Mouse (Mus musculus): ENCODE results near the gene Chst3. TPM values are rescaled to one million over a fixed set of nuclear protein-coding genes. Genes with fewer than 3 reads are reported as not detected.
"Not testable (repeated sequence)": the region's sequence is repeated elsewhere in the genome, so short reads cannot be mapped to it uniquely, and the experiment has no call there.

Gene Chst3
- polyA plus RNA-seq, 1 experiment from 2014 or later = 1.0 TPM

DNA sequence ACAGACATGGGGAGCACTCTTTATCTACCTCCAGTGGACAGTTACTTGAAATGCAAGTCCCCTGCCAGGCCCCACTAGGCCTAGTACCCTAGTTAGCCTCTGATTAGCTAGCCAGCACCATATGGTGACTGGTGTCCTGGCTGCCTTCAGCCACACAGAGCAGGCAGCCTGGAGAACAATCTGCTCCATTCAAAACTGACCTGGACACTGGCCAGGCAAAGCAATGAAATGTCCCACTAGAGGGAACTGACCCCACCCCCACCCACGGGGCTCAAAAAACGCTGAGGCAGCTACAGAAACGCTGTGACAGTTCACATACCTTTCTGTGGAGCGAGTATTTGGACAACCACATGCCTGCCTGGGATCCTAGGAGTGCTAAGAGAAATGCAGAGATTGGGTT lies 24.0 kb downstream of the Chst3 start:
- ATAC-seq (ENCODE audit: low FRiP score, low TSS enrichment) = no peak
- H3K4me2 ChIP-seq (replicated peaks; ENCODE audit: low read depth, low read length) = no peak overlapping the region

DNA sequence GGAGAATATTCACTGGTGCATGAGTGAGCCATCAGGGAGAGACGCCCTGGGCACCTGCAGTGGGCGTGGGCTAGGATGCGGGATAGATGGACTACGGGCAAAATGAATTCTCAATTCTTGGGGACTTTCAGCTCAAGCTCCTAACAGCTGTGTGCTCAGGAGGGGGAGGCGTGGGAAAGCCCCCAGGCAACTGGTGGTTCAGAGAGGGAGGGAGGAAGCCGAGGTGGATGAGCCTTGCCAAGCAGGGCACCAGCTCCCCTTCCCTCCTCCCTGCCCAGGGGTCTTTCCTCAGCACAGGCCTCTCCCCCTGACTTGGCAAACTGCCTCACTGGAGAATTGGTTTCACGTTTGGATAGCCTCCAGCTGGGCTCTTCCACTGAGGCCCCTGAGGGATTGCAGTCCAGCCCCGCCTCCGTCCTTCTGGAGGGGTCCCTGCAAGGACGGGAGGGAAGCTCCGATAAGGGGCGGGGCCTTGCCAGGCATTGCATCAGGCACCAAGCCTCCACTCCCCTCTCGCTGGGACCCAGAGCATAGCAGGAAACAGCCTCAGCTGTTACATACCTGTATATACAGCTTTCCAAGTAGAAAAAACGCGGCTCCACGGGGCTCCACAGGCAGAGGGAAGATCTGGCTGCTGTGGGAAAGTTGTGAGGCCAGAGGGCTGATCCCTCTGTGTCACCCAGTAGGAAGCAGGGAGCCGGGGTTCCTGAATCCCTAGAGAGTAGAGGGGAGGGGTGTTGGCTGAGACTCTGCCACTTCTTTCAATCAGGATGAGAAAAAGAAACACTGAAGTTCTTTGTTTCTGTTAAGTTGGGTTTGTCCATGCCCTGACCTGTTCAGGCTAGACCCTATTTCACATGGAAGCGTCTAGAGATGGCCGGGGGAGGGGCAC lies 25.3 kb downstream of the Chst3 start:
- ATAC-seq (ENCODE audit: low FRiP score, low TSS enrichment) = peak; percentile 87
- WGBS = 10% methylated on average over 19 of the region's 19 CpGs
- Histone ChIP-seq H3K36me3 (ENCODE audit: control insufficient read depth, insufficient read depth, low read length) (no peaks in the 10 kb centered on the region), H3K27ac (ENCODE audit: low read depth, low read length) (peak overlapping the region; percentile 62), H3K4me2 (replicated peaks; ENCODE audit: low read depth, low read length) (peak overlapping the region; percentile 40), H3K27me3 (ENCODE audit: control insufficient read depth, insufficient read depth, low read length) (no peaks in the 10 kb centered on the region), H3K9me3 (ENCODE audit: control insufficient read depth, low read length) (no peaks in the 10 kb centered on the region), H3K4me3 (ENCODE audit: low read length) (no peak overlapping the region), H3K4me1 (ENCODE audit: control insufficient read depth, insufficient read depth, low read length) (peaks cover 28% of the 10 kb centered on the region), H3K9ac (ENCODE audit: low read depth, low read length) (peak overlapping the region; percentile 29; the same call in 1 of the 2 replicates)

More for the DNA sequence above, 24.0 kb downstream of the Chst3 start:
- H3K4me3 ChIP-seq (ENCODE audit: low read length) = no peak overlapping the region
- H3K36me3 ChIP-seq (ENCODE audit: control insufficient read depth, insufficient read depth, low read length) = no peaks in the 10 kb centered on the region
- H3K4me1 ChIP-seq (ENCODE audit: control insufficient read depth, insufficient read depth, low read length) = peaks cover 28% of the 10 kb centered on the region
- H3K27ac ChIP-seq (ENCODE audit: low read depth, low read length) = peak overlapping the region; percentile 48; the same call in 1 of the 2 replicates
- WGBS = 30% methylated on average over 4 of the region's 4 CpGs
- H3K27me3 ChIP-seq (ENCODE audit: control insufficient read depth, insufficient read depth, low read length) = no peaks in the 10 kb centered on the region
- H3K9ac ChIP-seq (ENCODE audit: low read depth, low read length) = no peak overlapping the region; the same call in 1 of the 2 replicates
- H3K9me3 ChIP-seq (ENCODE audit: control insufficient read depth, low read length) = no peaks in the 10 kb centered on the region

DNA sequence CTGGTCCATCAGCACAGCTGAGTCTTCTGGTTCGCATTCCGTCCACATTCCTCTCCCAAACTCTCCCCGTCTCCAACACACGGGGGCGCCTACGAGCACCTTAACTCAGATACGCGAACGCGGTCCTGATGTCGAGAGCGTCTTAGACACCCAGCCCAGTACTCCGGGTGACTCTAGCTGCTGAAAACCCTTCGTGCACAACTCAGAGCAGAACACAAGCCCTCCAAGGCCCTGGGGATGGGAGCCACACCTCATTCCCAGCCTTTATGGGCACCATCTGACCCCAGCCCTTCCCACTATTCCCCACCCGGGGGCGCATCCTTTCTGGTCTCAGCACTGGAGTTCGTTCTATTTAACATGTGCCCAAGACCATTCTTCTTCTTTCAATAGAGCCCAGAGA lies 27.3 kb downstream of the Chst3 start:
- H3K4me3 ChIP-seq (ENCODE audit: low read length) = peak overlapping the region; percentile 27
- no peaks in the 10 kb centered on the region for H3K27me3 ChIP-seq (ENCODE audit: control insufficient read depth, insufficient read depth, low read length)
- peak overlapping the region; percentile 42; the same call in 1 of the 2 replicates for H3K9ac ChIP-seq (ENCODE audit: low read depth, low read length)
- no peaks in the 10 kb centered on the region for H3K9me3 ChIP-seq (ENCODE audit: control insufficient read depth, low read length)
- H3K36me3 ChIP-seq (ENCODE audit: control insufficient read depth, insufficient read depth, low read length) = no peaks in the 10 kb centered on the region
- H3K4me1 ChIP-seq (ENCODE audit: control insufficient read depth, insufficient read depth, low read length) = peaks cover 28% of the 10 kb centered on the region
- WGBS = 1% methylated on average over 17 of the region's 17 CpGs
- ATAC-seq (ENCODE audit: low FRiP score, low TSS enrichment) = peak; percentile 45; the same call in 1 of the 2 replicates
- peak overlapping the region; percentile 64 for H3K4me2 ChIP-seq (replicated peaks; ENCODE audit: low read depth, low read length)
- H3K27ac ChIP-seq (ENCODE audit: low read depth, low read length) = no peak overlapping the region

DNA sequence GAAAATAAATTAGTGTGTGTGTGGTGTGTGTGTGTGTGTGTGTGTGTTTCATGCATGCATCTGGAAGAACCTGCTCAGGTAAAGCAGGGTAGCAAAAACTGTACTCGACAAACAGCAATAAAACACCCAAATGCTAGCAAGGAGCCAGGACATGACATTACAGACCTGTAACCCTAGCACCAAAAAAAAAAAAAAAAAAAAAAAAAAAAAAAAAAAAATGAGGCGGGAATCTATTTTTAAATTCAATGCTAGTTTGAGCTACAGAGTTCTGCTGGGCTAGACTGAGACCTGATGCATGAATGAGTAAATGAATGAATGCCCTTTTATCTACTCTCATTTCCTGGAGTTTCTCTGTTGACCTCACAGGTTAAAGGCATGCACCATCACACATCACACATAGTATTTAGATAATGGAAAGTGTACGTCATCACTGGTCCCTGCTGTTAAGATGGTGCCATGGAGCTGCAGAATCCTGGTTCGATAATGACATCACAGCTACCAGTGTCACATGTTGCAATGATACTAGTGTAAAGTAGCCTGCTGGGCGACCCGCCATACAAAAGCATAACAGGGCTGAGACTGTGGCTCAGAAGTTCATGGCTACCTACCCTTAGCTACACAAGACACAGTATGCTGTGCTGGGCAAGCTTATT lies 29.4 kb downstream of the Chst3 start:
- H3K4me1 ChIP-seq (ENCODE audit: control insufficient read depth, insufficient read depth, low read length) = peaks cover 20% of the 10 kb centered on the region
- no peak for ATAC-seq (ENCODE audit: low FRiP score, low TSS enrichment)

DNA sequence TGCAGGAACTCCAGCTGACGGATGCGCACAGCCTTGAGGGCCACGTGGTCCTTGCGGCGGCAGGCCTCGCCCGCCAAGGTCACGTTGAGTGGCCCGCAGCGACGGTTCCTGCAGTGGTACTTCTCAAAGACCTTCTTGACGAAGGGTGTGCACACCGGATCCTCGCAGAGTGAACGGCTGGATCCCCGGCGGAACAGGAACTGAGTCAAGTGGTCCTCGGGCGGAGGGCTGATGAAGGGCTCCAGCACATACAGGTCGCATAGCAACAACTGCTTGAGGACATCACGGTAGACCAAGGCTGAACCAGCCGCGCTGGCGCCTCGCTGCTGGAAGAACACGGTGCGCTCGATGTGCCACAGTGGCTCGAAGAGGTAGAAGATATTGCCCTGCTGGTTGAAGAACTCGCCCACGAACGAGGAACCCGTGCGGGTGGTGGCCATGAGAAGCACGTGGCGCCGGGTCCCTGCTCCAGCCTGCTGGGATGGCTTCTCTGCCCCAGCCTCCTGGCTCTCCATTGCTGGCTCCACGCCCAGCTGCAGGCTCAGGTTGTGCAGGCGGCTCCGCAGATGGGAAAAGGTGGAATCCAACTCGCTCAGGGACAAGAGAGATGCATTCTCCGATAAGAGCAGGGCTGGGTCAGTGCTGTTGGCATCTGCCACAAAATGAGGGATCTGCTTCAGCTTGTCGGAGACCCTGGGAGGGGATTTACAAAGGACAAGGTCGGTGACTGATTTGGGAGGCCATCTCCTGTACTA lies 32.7 kb downstream of the Chst3 start:
- Histone ChIP-seq H3K27ac (ENCODE audit: low read depth, low read length) (no peak overlapping the region), H3K9me3 (ENCODE audit: control insufficient read depth, low read length) (no peaks in the 10 kb centered on the region), H3K27me3 (ENCODE audit: control insufficient read depth, insufficient read depth, low read length) (no peaks in the 10 kb centered on the region), H3K4me1 (ENCODE audit: control insufficient read depth, insufficient read depth, low read length) (no peaks in the 10 kb centered on the region), H3K4me2 (replicated peaks; ENCODE audit: low read depth, low read length) (no peak overlapping the region), H3K9ac (ENCODE audit: low read depth, low read length) (no peak overlapping the region), H3K36me3 (ENCODE audit: control insufficient read depth, insufficient read depth, low read length) (peaks cover 5% of the 10 kb centered on the region), H3K4me3 (ENCODE audit: low read length) (no peak overlapping the region)
- ATAC-seq (ENCODE audit: low FRiP score, low TSS enrichment) = no peak
- 85% methylated on average over 44 of the region's 44 CpGs for WGBS

More for the DNA sequence above, 29.4 kb downstream of the Chst3 start:
- Histone ChIP-seq H3K4me2 (replicated peaks; ENCODE audit: low read depth, low read length) (no peak overlapping the region), H3K27ac (ENCODE audit: low read depth, low read length) (no peak overlapping the region), H3K27me3 (ENCODE audit: control insufficient read depth, insufficient read depth, low read length) (no peaks in the 10 kb centered on the region), H3K36me3 (ENCODE audit: control insufficient read depth, insufficient read depth, low read length) (peaks cover 5% of the 10 kb centered on the region), H3K4me3 (ENCODE audit: low read length) (no peak overlapping the region), H3K9ac (ENCODE audit: low read depth, low read length) (no peak overlapping the region), H3K9me3 (ENCODE audit: control insufficient read depth, low read length) (no peaks in the 10 kb centered on the region)
- 75% methylated on average over 6 of the region's 6 CpGs for WGBS

DNA sequence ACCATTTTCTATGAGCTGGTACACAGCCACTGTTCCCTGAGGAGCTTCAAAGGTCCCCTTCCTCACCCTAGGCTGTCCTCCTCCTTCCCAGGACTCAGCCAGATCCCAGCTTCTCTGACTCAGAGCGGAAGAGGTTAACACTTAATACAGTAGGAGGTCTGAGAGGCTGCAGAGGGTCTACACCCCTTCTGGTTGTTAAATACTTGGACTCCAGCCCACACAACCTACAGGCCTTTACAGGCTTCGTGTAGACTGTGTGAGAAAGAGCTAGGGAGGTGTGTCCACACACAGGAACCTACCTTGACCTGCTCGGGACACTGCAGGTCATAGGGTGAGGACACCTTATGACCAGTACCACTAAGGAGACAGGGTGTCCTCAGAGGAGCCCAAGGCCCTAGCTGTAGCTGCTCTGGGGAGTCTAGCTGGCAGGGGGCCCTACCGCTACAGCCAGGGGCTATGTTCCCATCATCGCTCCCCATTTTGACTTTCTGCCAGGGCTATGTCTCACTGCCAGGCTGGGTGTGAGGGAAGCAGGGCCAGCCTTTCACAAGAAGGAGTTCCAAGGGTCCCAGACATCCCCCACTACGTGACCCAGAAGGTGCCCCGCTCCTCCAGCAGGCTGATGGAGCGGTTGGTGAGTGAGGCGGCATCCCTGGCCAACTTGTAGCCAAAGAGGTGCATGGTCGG lies 33.9 kb downstream of the Chst3 start:
- ATAC-seq (ENCODE audit: low FRiP score, low TSS enrichment) = no peak
- H3K36me3 ChIP-seq (ENCODE audit: control insufficient read depth, insufficient read depth, low read length) = peaks cover 5% of the 10 kb centered on the region
- H3K4me2 ChIP-seq (replicated peaks; ENCODE audit: low read depth, low read length) = no peak overlapping the region
- no peaks in the 10 kb centered on the region for H3K9me3 ChIP-seq (ENCODE audit: control insufficient read depth, low read length)
- no peaks in the 10 kb centered on the region for H3K4me1 ChIP-seq (ENCODE audit: control insufficient read depth, insufficient read depth, low read length)
- H3K27ac ChIP-seq (ENCODE audit: low read depth, low read length) = no peak overlapping the region
- WGBS = 90% methylated on average over 10 of the region's 10 CpGs
- H3K4me3 ChIP-seq (ENCODE audit: low read length) = no peak overlapping the region
- H3K9ac ChIP-seq (ENCODE audit: low read depth, low read length) = no peak overlapping the region
- no peaks in the 10 kb centered on the region for H3K27me3 ChIP-seq (ENCODE audit: control insufficient read depth, insufficient read depth, low read length)

DNA sequence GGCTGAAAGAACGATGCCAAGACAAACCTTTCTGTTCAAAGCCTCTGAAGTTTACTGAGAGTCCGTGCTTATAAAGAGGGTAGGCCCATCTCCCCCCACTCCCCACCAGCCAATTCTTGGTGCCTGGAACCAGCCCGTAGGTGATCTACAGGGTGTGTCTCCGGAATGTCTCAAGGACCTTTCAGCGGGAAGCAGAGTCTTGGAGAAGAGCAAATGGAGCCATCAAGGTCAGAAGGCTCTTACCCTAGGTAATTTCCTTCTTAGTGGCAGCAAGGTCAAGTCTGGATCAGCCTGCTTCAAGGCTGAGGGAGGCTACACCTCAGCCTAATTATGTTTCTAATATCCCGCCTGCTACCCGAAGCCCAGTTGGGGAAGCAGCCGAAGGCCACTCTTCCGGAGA lies 43.8 kb downstream of the Chst3 start:
- not testable (repeated sequence) for H3K4me2 ChIP-seq (replicated peaks; ENCODE audit: low read depth, low read length); H3K4me3 ChIP-seq (ENCODE audit: low read length); ATAC-seq (ENCODE audit: low FRiP score, low TSS enrichment); H3K27me3 ChIP-seq (ENCODE audit: control insufficient read depth, insufficient read depth, low read length); H3K9ac ChIP-seq (ENCODE audit: low read depth, low read length); H3K4me1 ChIP-seq (ENCODE audit: control insufficient read depth, insufficient read depth, low read length); H3K9me3 ChIP-seq (ENCODE audit: control insufficient read depth, low read length); H3K27ac ChIP-seq (ENCODE audit: low read depth, low read length); H3K36me3 ChIP-seq (ENCODE audit: control insufficient read depth, insufficient read depth, low read length)
- 90% methylated on average over 9 of the region's 9 CpGs for WGBS

DNA sequence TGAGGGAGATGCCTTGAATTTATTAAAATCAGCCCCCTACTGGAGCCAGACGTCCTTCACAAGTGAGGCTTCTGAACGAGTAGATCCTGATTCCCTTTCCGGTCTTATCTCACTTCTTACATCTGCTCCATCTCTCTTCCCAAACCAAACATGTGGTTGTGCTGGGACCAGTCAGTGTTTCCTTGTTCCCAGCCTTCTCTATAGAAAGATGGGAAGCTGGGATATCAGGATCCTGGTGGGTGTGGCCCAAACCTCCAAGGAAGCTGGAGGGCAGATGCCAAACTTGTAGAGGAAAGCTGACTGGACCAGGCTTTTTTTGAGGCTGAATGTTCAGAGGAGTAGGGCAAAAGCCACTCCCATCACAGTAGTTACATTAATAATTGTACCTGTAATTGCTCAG lies 44.6 kb downstream of the Chst3 start:
- no peak overlapping the region for H3K9ac ChIP-seq (ENCODE audit: low read depth, low read length)
- H3K4me3 ChIP-seq (ENCODE audit: low read length) = no peak overlapping the region
- no peak for ATAC-seq (ENCODE audit: low FRiP score, low TSS enrichment)
- 75% methylated on average over 3 of the region's 3 CpGs for WGBS
- no peaks in the 10 kb centered on the region for H3K27me3 ChIP-seq (ENCODE audit: control insufficient read depth, insufficient read depth, low read length)
- no peaks in the 10 kb centered on the region for H3K9me3 ChIP-seq (ENCODE audit: control insufficient read depth, low read length)
- peaks cover 6% of the 10 kb centered on the region; the same call in 1 of the 2 replicates for H3K4me1 ChIP-seq (ENCODE audit: control insufficient read depth, insufficient read depth, low read length)
- H3K4me2 ChIP-seq (replicated peaks; ENCODE audit: low read depth, low read length) = no peak overlapping the region
- no peaks in the 10 kb centered on the region for H3K36me3 ChIP-seq (ENCODE audit: control insufficient read depth, insufficient read depth, low read length)
- H3K27ac ChIP-seq (ENCODE audit: low read depth, low read length) = no peak overlapping the region

Data from kidney, embryonic 14.5 days (tissue).